Mouse (Mus musculus) B cell, adult 2 months (primary cell): Measurements from ENCODE around the gene Hspa12a.
A peak's percentile ranks its signal among the peaks of the same experiment; 100 is the strongest.

Experiments used
- DNase-seq, 2 experiments: peaks; one replicate each; pipeline ENCODE4 v3.0.0; 2022

Gene Hspa12a

DNA sequence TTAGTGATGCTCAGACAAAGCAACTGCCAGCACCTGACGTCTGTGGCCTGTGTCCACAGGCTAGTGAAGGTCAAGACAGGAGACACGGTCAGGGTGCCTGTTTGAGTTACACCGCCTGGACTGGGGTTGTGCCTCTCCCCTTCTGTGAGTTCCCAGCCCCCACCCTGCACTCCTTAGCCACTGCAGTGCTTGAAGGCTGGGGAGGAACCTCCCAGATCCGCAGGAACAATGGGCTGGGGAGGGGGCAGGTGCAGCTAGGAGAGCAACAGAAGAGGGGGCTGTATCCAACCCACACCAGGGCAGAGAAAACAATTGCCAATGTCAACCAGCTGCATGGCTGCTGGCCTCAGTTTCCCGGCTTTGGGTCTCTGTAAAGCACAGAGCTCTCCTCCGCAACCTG is 84.1 kb downstream of the Hspa12a start:
- no peak for DNase-seq

DNA sequence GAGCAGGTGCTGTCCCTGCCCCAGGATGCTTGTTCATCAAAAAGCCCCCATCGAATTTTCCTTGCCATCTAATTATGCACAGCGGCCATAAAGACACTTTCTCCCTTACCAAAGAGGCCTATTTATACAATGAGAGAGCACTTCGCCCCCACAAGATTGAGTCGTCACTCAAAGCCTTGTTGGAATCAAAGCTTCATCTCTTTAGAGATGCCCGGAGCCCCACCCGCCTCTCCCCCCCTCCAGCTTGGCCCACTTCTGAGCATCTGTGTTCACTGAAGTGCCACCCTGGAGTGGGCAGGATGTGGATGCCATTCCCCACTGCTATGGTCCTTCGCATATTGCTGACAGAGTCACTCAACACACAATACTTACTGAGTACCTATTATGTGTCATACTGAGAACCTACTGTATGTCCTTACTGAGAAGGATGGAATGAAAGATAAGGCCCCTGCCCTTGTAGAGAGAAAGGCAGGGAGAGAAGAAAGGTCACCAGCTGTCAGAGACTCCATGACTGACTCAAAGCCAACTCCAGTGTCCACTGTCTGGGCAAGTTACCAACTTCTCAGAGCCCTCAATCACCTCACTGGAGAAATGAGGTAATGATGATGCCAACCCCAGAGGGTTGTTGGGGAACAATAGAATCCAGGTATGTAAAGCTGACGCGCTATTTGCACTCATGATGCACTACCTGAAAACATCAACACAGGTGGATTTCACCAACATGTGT is 87.2 kb downstream of the Hspa12a start:
- DNase-seq, result no peak

DNA sequence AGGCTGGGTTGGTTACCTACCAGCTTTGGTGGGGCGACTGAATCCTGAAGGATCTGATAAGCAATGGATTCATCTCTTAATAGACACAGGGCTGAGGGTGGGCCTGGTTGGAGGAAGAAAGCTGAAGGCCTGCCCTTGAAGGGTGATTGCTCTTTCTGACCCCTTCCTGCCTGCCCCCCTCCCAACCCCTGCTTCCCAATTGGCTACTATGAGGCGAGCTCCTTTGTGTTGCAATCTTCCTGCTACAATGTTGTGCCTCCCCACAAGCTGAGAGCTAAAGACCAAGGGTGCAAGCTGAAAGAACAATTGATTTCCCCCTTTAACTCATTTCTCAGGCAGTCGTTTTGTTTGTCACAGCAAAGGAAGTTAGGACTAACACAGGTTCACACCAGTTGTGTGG is 88.6 kb downstream of the Hspa12a start:
- DNase-seq, result no peak

DNA sequence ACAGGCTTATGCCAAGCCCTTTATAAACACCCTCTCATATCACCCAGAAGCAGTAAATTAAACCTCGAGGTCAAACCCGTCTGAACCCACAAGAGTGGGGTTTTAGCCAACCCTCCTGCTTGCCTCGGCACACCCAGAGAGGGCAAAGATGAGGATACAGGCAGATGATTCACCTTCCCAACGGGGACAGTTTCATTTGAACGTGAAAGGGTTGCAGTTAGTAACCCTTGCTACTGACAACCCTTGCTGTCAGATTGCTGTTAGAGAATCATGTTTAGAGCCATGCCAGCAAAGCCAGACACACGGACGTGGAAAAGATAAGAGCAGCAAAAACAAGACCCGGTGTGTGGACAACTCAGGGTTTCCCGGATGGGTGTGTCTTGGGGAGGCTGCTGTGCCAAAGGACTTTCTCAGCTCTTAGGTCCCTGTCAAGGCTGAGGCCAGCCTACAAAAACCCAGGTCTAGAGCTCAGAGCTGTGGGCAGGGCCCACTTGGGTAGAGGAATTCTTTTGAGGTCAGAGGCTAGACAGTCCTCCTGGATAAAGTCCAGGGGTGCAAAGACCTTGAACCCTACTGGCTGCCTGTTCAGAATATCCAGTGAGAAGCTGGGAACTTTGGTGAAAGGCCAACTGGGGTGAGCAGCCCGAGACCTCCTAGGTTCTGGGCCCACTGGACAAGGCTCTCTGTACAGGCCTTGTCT is 90.3 kb downstream of the Hspa12a start:
- no peak for DNase-seq

DNA sequence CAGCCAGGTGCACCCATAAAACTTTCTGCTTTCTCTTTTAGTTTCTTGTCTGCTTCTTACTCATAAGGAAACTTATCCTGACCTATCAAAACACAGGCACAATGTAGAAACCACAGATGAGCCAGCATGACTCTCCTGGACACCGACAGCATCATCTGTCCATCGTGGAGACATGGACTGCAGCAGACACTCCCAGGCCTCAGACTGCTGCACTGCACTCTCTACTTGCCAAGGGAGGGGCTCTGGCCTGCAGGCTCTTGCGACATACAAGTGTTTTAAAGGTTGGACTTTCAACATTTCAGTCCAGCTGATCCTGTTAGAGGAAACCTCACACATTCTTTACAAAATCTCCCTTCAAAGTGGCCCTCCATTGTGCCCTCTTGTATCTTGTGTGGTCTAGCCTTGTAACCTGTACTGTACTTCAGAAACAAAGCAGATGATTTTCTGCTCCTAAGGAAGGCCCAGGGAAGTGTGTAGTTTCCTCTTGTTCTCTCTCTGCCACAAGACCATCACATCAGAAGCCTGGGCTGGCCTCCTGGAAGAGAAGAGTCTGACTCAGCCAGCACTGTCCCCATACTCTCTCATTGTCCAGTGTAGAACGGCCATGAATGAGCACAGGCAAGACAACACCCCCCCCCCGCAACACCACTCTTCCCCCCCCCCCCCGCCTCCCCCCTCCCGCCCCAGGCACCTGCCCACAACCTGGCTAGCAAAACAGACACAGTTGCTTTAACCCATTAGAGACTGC is 92.6 kb downstream of the Hspa12a start:
- no peak for DNase-seq

DNA sequence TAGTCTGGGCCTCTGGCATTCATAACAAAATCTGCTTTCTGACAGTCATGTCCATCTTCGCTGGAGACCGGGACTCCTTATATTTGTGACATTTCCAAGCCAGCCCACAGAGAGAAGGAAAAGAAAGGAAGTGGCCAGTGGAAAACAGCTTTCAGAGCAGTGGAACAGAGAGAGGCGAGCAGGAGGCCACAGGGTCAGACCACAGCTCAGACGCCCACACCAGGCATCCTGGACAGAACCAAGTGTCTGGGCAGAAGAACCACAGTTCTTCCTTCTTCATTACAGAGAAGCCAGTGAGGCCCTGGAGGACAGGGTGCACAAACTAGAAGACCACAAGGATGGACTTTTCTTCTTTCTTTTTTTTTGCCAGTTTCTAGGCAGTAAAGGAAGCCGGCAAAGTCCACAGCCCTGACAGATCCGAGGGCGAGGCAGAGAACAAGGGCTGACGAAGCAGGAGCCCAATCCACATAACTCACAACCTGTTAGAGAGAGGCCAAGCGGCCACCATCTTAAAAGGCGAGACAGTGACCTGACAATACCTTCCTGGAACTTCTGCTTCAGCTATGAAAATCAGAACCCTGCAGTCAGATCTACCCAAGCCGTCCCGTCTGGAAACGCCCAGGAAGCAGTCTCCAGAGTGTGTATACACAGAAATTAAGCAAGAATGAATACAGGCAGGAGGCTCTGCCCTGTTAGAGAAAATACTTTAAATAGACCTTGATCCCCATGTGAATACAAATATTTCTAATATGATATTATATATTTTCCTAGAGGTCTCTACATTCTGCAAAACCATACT is 93.9 kb downstream of the Hspa12a start:
- DNase-seq, result no peak

DNA sequence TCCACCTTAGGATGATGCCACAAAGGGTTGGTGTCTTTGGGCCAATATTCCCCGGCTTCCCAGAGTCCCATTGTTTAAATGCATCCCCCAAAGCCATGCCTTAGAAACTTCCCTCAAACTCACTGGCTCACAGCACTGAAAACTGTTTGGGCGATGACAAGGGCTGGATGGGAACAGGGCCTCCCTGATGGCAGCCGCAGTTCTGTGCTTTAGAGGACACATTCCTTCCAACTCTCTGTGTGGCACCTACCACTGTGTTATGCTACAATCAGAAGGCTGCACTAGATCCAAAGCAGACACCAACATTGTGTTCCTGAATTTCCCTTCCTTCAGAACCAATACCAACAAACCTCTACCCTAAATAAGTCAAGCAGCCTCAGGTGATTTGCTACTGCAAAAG is 99.8 kb downstream of the Hspa12a start:
- DNase-seq, result no peak

DNA sequence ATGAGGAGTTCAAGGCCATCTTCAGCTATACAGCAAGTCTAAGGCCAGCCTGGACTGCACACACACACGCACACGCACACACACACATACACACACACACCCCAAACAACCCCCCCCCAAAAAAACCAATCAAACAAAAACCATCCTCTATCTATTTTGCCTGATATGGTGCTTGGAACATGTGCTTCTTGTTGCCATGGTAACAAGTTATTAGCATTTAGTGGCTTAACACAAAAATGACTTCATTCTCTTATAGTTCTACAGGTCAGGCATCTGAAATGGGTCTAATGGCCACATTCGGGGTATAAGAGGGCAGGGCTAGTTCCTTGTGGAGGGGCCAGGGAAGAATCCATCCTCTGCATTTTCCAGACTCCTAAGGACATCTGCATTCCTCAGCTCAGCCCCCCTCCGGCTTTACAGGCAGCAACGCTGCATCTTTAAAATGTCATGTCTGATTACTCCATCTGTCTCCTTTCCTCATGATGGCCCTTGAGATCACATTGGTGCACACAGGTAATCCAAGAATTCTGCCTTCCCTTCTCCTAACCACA is 102.7 kb downstream of the Hspa12a start:
- no peak for DNase-seq

DNA sequence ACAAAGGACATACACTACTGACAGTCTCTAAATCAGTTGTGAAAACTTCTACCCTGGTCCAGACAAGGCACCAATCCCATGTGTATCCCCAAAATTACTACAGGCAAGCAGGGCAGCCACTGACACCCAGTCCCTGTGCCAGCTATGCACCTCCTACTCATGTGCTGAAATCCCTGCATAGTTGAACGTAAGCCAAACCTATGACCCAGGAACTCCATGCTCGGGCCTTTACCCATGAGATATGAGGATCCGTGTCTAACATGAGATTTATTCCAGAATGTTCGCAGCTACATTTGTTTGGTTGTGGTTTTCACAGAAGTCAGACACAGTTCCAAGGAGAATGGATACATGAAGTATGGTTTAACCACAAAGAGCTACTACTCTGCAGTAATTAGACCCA is 103.6 kb downstream of the Hspa12a start:
- DNase-seq, result no peak

DNA sequence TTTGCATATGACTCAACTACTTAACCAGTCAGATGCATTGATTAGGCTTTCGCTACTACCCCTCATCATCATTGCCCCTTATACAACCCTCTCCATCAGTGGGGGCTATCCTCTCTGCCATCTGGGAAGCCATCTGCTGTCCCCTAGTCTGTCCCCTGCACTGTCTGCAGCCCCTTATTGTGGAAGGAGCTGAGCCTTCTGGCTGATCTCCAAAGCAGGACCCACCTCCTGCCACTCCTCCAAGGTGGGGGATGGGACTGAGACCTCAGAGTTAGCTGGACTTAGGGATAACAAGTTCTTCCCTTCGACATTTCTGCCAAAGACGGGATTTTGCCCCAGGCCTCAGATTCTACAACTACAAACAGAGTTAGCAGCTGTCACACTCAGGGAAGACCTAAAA is 104.1 kb downstream of the Hspa12a start:
- no peak for DNase-seq

DNA sequence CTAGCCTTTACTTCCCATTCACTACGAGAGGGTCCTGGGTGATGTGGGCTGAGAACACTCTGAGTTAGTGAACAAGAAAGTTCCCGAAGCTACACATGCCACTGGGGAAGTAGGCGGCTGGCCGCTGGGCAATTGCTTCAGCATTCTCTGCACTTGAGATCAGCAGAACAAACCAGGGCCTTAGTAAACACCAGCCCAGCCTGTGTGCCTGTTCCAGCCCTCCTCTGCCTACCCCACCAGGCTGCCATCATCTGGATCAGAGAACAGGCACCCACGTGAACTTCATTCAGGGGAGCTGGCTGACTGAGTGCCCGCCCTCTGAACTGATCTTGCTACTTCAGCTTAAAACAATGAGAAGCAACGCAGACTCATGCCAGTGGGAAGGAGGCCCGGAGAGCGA is 104.7 kb downstream of the Hspa12a start:
- no peak for DNase-seq

DNA sequence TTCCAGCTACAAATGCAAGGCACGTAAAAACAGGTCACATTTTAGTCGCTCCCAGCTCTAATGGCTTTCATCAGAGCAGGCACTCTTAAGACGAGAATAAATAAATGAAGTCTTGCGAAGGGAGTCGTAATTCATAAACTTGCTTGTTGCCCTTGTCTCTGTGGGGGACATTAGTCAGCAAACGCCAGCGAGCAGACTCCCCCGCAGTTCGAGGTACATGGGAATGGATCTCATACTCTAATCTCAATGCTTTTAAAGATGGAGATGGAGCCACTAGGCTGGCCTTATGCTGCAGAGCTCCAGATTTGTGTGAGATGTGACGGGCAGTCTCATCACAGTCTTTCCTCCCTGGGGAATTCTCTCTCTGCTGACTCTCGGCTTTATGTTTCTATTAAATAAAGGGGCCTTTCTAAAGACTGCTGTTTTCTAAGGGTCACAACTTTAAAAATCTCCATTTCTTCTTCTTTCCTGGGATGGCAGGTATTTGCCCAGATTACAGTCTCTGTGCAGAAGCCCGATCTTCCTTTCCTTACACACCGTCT is 109.7 kb downstream of the Hspa12a start:
- DNase-seq, result peak; percentile 13 to 19

DNA sequence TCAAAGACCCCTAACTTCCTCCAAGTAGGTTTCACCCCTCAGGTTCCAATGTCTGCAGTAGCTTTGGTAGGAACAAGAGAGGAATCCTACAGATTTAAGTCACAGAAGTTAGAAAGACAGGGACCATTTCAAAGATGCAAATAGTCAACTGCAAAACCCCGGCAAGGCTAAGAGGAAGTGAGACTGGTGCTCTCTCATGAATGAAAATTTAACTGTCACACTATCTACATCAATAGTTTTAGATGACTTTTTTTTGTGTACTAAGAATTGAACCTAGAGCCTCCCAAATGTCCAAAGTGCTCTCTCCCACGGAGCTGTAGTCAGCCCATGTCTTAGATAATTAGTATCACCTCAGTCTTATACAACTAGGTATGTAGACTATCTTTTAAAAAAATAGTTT is 110.5 kb downstream of the Hspa12a start:
- DNase-seq, result peak; percentile 44 to 56

DNA sequence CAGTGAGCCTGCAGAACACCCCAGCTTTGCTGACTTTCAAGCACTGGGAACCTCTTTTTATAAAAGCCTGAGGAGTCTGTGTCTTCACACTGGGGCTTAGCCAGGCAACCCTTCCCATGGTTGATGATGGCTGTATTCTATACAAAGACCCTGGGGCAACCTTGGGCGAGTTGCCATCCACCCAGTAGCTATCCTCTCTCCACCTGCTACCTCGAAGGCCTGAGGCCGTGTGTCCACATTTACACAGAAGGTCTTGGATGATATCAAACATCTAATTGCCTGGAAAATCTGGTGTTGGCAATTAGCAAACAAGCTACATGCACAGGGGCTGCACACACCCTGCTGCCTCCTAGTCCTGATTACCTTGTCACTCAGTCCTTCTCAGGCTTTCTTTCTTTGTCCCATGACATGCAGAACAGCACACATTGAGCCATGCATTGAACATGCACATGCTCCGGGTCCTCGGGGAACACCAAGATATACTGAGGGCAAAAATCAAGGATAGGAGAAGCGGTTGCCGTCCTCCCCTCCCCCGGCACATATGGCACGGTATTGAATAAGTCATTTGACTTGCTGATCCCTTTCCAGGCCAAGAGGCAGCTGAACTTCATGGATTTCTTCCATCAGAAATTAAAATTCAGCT is 112.1 kb downstream of the Hspa12a start:
- DNase-seq, result no peak

DNA sequence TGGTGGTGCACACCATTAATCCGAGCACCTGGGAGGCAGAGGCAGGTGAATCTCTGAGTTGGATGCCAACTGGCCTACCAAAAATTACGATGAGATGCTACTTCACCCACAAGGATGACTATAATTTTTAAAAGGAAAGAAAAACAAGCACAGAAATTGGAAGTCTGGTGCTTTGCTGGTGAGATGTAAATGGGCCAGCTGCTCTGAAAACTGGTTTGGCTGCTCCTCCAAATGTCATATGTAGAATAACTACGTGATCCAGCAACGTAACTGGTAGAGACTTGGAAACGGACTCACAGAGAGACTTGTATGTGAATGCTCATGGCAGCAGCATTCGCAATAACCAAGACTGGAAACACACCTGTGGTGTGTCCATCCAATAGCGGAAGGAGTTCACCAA is 113.3 kb downstream of the Hspa12a start:
- no peak for DNase-seq

DNA sequence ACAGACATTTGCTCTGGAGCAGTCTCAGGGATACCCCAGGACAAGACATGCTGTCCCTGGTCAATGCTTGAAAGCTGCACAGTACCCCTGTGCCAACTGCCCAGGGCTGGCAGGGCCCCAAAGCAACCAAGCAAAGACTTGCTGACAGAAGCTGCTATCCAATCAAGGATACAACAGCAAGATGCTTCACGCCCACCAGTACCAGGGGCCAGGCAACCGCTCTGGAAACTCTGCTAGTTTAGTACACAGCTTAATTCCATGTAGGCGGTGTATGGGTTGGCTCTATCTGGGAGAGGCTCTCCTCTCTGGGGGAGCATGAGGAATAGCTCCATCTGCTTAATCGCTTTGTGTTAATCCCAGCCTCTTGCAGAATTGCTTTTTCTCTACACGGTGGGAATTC is 113.9 kb downstream of the Hspa12a start:
- no peak for DNase-seq

DNA sequence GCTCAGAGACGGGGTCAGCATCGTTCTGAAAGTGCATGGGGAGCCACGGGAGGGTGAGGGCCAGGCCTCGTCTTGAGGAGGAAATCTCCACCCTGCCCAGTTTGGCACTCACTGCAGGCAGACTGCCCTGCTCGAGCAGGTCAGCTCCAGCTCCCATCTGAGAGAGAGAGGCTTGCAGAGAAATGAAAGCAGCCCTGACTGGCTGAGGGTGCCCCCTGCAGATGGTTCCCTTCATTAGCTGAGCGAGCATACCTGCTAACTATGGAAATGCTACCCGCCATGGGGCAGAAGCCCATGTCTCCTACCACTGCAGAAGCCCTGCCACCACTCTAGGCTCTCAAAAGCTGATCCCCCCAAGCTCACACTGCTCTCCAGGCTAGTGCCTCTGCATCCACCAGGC is 115.8 kb downstream of the Hspa12a start:
- no peak for DNase-seq

DNA sequence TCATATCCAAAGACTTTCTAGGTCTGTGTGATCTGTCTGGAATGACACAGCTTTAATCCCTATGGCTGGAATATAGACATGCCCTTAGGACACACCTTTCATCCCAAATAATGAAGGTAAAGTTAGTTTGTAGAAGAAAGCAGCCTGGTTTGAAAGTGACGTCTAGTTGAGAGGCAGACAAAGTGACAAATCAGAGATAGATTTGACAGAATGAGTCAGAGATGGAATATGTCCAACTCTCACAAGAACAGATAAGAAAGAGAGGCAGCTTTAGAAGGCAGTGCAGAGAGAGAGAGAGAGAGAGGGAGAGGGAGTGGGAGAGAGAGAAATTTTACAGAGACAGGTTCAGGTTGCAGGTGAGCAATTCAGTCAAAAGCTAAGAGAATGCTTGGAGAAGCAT is 119.1 kb downstream of the Hspa12a start:
- DNase-seq, result no peak

DNA sequence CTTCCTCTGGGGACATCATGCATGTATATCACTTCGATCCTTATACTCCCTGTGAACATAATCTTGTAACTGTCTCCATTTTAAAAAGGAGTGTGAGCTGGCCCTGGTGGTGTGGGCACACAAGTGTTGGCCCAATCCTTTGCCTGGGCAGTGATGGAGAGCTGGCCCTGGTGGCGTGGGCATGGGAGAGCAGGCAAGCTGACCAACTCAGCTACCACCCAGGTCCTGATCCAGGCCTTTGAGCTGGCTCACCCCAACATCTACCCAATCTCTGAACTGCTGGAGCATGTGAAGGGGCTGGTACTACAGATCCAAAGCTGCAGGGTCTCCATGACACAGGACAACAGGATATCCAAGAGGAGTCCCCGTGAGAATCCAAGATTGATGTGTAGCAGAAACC is 120.2 kb downstream of the Hspa12a start:
- DNase-seq, result no peak

DNA sequence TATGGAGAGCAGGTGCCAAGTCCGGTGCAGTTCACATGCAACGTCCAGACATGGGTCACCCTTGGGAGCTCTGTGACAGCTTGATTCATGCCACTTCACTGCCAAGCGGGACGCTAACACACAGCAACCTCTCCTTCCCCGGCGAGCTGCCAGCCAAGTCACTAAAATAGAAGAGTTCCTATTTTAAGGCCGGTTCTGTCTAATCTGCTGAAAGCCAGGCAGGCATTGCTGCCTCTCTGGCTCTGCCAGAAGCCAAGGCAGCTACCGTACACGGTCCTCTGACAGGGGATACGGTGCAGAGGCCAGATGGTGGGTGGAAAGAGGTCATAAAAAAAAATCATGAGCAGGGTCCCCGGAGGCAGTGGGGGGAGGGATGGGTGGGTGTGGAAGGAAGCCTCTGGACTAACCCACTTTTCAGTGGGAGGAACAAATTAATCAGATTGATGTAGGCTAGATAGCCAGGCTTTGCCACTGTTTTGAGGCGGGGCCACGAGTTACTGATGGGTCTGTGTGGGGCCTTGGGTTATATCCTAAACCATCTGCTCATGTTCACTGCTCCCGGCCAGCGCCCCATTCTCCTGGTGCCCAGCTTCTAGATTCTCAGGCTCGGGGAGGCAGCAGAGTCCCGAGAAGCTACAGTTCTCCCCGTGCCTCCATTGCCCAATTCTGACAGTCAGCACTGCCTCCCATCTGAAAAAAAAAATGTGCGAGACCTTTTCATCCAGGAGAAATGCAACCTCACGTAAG is 120.8 kb downstream of the Hspa12a start:
- DNase-seq, result no peak
